8 mouse cellular contexts compared by ENCODE assay signal in the genomic region with DNA sequence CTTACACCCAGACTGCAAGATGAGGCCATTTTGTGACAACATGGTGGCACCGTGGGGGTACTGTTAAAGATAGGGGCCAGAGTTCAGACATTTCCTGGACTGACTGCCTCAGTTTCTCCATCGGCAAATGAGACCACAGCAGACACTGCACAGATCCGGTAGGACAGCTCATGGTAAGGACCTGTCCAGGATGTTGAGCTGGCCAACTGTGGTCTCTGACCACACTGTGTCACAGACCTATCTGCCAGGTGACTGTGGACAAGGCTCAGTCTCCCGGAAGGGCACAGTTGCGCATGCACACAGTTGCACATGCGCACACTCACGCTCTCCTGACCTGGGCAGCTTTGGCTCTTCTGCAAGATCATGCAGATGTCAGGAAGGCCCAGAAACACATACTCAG.
A peak's percentile ranks its signal among the peaks of the same experiment; 100 is the strongest.
DNase-seq lines count a peak whose midpoint lies in the region; ATAC-seq and TF ChIP-seq lines count a peak whose summit lies in the region.
"Had no signal": no experiment of that assay in that cellular context is flagged by ENCODE, and none has a peak within 500 bp of the region (broad histone marks: within the 10 kb centered on the region; RNA-seq: fewer than 3 reads in every experiment).

No protein-coding gene starts in this region.

- DNase-seq in left cerebral cortex, adult 2 months (ENCODE audit: extremely low spot score in 1 of 2, low spot score in 2 of 2) = no peak
- DNase-seq in left cerebral cortex, postnatal 25 days (ENCODE audit: low spot score in 2 of 2) = no peak
- no peak for DNase-seq in hindbrain, embryonic 10.5 days (ENCODE audit: low spot score)
- no peak for DNase-seq in left cerebral cortex, adult 9 months (ENCODE audit: low spot score in 2 of 2)
- no peak for DNase-seq in layer of hippocampus, postnatal 10 days (ENCODE audit: low spot score in 2 of 2)

- peak overlapping the region; percentile 100 for H3K27ac ChIP-seq in left cerebral cortex, adult 2 months
- H3K27ac ChIP-seq in embryonic fibroblast, embryonic 13.5 days (ENCODE audit: insufficient read depth, low read length) = peak overlapping the region; percentile 99
- H3K27ac ChIP-seq in hindbrain, embryonic 10.5 days = peak overlapping the region; percentile 100
- peak overlapping the region; percentile 97 for H3K27ac ChIP-seq in neural tube, embryonic 13.5 days (replicated peaks)

- peaks cover 34% of the 10 kb centered on the region for H3K4me1 ChIP-seq in embryonic fibroblast, embryonic 13.5 days (ENCODE audit: control insufficient read depth, insufficient read depth, low read length)
- peaks cover 84% of the 10 kb centered on the region for H3K4me1 ChIP-seq in hindbrain, embryonic 10.5 days (replicated peaks)
- H3K4me1 ChIP-seq in neural tube, embryonic 13.5 days (replicated peaks) = peaks cover 73% of the 10 kb centered on the region

- no peak for TF ChIP-seq CTCF in left cerebral cortex, adult 2 months (IDR thresholded peaks at IDR 0.05)
- TF ChIP-seq CTCF in embryonic fibroblast, embryonic 13.5 days (IDR thresholded peaks at IDR 0.05; ENCODE audit: borderline replicate concordance, insufficient read depth, low read length) = no peak

- intact Hi-C loops in left cerebral cortex, adult 2 months (cut with DNase I) = loop anchor here (5.0 kb wide), 1 partner anchor 99 kb away; no protein-coding TSS in a partner anchor
- intact Hi-C loops in left cerebral cortex, postnatal 25 days (cut with DNase I) = no loop called here

- no peaks in the 10 kb centered on the region for H3K36me3 ChIP-seq in hindbrain, embryonic 10.5 days
- no peaks in the 10 kb centered on the region for H3K36me3 ChIP-seq in neural tube, embryonic 13.5 days

- 0 out of 2 replicates have a peak, but pooled peaks have one; percentile 9 for TF ChIP-seq POLR2A in embryonic fibroblast, embryonic 13.5 days (IDR thresholded peaks at IDR 0.05; ENCODE audit: low read depth, low read length)

- no peak overlapping the region for H3K4me2 ChIP-seq in neural tube, embryonic 13.5 days

- WGBS in hindbrain, embryonic 10.5 days = 92% methylated on average over 7 of the region's 7 CpGs
- WGBS in neural tube, embryonic 13.5 days = 96% methylated on average over 7 of the region's 7 CpGs

- H3K27me3 ChIP-seq in hindbrain, embryonic 10.5 days (ENCODE audit: insufficient read depth, poor library complexity, severe bottlenecking) = no peaks in the 10 kb centered on the region; the same call in 1 of the 2 replicates
- no peaks in the 10 kb centered on the region for H3K27me3 ChIP-seq in neural tube, embryonic 13.5 days

- no peaks in the 10 kb centered on the region for H3K9me3 ChIP-seq in hindbrain, embryonic 10.5 days
- H3K9me3 ChIP-seq in neural tube, embryonic 13.5 days = no peaks in the 10 kb centered on the region

- no peak for ATAC-seq in neural tube, embryonic 13.5 days (ENCODE audit: low read depth)

- H3K9ac ChIP-seq in neural tube, embryonic 13.5 days = peak overlapping the region; percentile 81; the same call in 1 of the 2 replicates

- H3K4me3 ChIP-seq in left cerebral cortex, adult 2 months = no peak overlapping the region
- H3K4me3 ChIP-seq in embryonic fibroblast, embryonic 13.5 days (ENCODE audit: insufficient read depth, low read length) = no peak overlapping the region
- H3K4me3 ChIP-seq in hindbrain, embryonic 10.5 days = no peak overlapping the region
- H3K4me3 ChIP-seq in neural tube, embryonic 13.5 days = no peak overlapping the region
- H3K4me3 ChIP-seq: erythroblast, embryonic 14.5 days had no signal
